Mouse (Mus musculus) kidney, adult 8-10 months (tissue): ENCODE measurements around the gene Uba7.
"Not testable (repeated sequence)": the region's sequence is repeated elsewhere in the genome, so short reads cannot be mapped to it uniquely, and the experiment has no call there.

Experiments used
- DNase-seq, 2 experiments: peaks; one replicate each; pipeline ENCODE4 v3.0.0; 2022

Gene Uba7

GRCm38 (mm10) chr9:107994464-107994863 lies 19.2 kb downstream of the Uba7 start:
- no peak for DNase-seq

- no peak for DNase-seq
Measured at GRCm38 (mm10) chr9:107995513-107995912, 20.2 kb downstream of the Uba7 start.

- no peak for DNase-seq
Measured at GRCm38 (mm10) chr9:107996049-107996448, 20.7 kb downstream of the Uba7 start, which contains the start of gene Gm20662. Gm20662 (plus strand) TSS chr9:107996349.

- DNase-seq = peak; percentile 100
Measured at GRCm38 (mm10) chr9:108001922-108002770, 26.8 kb downstream of the Uba7 start, which contains the start of gene Ip6k1. Ip6k1 (plus strand) TSS chr9:108002501.

- DNase-seq = no peak
Measured at GRCm38 (mm10) chr9:108002778-108003530, 27.6 kb downstream of the Uba7 start.

GRCm38 (mm10) chr9:108003531-108003890 lies 28.2 kb downstream of the Uba7 start:
- DNase-seq = no peak

GRCm38 (mm10) chr9:108008041-108008440 lies 32.7 kb downstream of the Uba7 start:
- no peak for DNase-seq

- no peak for DNase-seq
Measured at GRCm38 (mm10) chr9:108010385-108010784, 35.1 kb downstream of the Uba7 start.

- DNase-seq = not testable (repeated sequence)
Measured at GRCm38 (mm10) chr9:108013577-108013976, 38.3 kb downstream of the Uba7 start.

- no peak for DNase-seq
Measured at GRCm38 (mm10) chr9:108017127-108017526, 41.8 kb downstream of the Uba7 start.

- DNase-seq = no peak
Measured at GRCm38 (mm10) chr9:108020741-108021140, 45.4 kb downstream of the Uba7 start.

- no peak for DNase-seq
Measured at GRCm38 (mm10) chr9:108023216-108023615, 47.9 kb downstream of the Uba7 start.

GRCm38 (mm10) chr9:108026584-108026983 lies 51.3 kb downstream of the Uba7 start:
- DNase-seq = no peak

- no peak for DNase-seq
Measured at GRCm38 (mm10) chr9:108027867-108028266, 52.6 kb downstream of the Uba7 start.

- no peak for DNase-seq
Measured at GRCm38 (mm10) chr9:108032126-108032525, 56.8 kb downstream of the Uba7 start.
